ENCODE assay signal across 16 mouse cellular contexts in genomic region chr11:97466444-97467160, GRCm38 (mm10). TPM values are rescaled to one million over a fixed set of nuclear protein-coding genes. Genes with fewer than 3 reads are reported as not detected.
DNase-seq lines count a peak whose midpoint lies in the region; ATAC-seq and TF ChIP-seq lines count a peak whose summit lies in the region.
"Had no signal": no experiment of that assay in that cellular context is flagged by ENCODE, and none has a peak within 500 bp of the region (broad histone marks: within the 10 kb centered on the region; RNA-seq: fewer than 3 reads in every experiment).

No protein-coding gene starts in this region.

- TF ChIP-seq CTCF in hindbrain, postnatal 0 days (IDR thresholded peaks at IDR 0.05; ENCODE audit: low read depth), result no peak

- WGBS in hindbrain, postnatal 0 days, result 57% methylated on average over 10 of the region's 10 CpGs
- 79% methylated on average over 10 of the region's 10 CpGs for WGBS in hindbrain, embryonic 11.5 days
- 79% methylated on average over 10 of the region's 10 CpGs for WGBS in neural tube, embryonic 15.5 days

- peaks cover 34% of the 10 kb centered on the region; the same call in 1 of the 2 replicates for H3K36me3 ChIP-seq in hindbrain, postnatal 0 days (ENCODE audit: insufficient read depth, low read length)
- H3K36me3 ChIP-seq in hindbrain, embryonic 11.5 days (ENCODE audit: control insufficient read depth, insufficient read depth, low read length), result no peaks in the 10 kb centered on the region
- H3K36me3 ChIP-seq in neural tube, embryonic 15.5 days, result peaks cover 73% of the 10 kb centered on the region

- no peak overlapping the region for H3K9ac ChIP-seq in hindbrain, postnatal 0 days (replicated peaks; ENCODE audit: low read length)
- no peak overlapping the region for H3K9ac ChIP-seq in hindbrain, embryonic 11.5 days (ENCODE audit: low read depth, low read length)
- 0 out of 2 replicates have a peak overlapping the region, but pooled peaks have one; percentile 14 for H3K9ac ChIP-seq in neural tube, embryonic 15.5 days (replicated peaks)
- H3K9ac ChIP-seq: forebrain, postnatal 0 days; limb, embryonic 15.5 days; lung, embryonic 14.5 days had no signal

- no peak overlapping the region for H3K4me3 ChIP-seq in hindbrain, postnatal 0 days (ENCODE audit: low read length)
- no peak overlapping the region for H3K4me3 ChIP-seq in hindbrain, embryonic 11.5 days (ENCODE audit: low read depth, low read length)
- no peak overlapping the region for H3K4me3 ChIP-seq in neural tube, embryonic 15.5 days (replicated peaks)
- H3K4me3 ChIP-seq: limb, embryonic 15.5 days had no signal

- H3K4me2 ChIP-seq in hindbrain, postnatal 0 days (ENCODE audit: low read depth, low read length), result no peak overlapping the region
- no peak overlapping the region for H3K4me2 ChIP-seq in hindbrain, embryonic 11.5 days (replicated peaks; ENCODE audit: low read depth, low read length)
- H3K4me2 ChIP-seq in neural tube, embryonic 15.5 days, result no peak overlapping the region
- H3K4me2 ChIP-seq: limb, embryonic 15.5 days; lung, embryonic 14.5 days had no signal

- no peaks in the 10 kb centered on the region for H3K9me3 ChIP-seq in hindbrain, postnatal 0 days (ENCODE audit: low read length)
- H3K9me3 ChIP-seq in hindbrain, embryonic 11.5 days (ENCODE audit: control insufficient read depth, low read length), result no peaks in the 10 kb centered on the region
- no peaks in the 10 kb centered on the region for H3K9me3 ChIP-seq in neural tube, embryonic 15.5 days (replicated peaks)
- H3K9me3 ChIP-seq: limb, embryonic 15.5 days had no signal

- ATAC-seq in hindbrain, postnatal 0 days, result no peak
- no peak for ATAC-seq in hindbrain, embryonic 11.5 days (ENCODE audit: low FRiP score)
- no peak for ATAC-seq in neural tube, embryonic 15.5 days (ENCODE audit: low FRiP score)
- ATAC-seq: forebrain, postnatal 0 days had no signal

- no peak overlapping the region for H3K27ac ChIP-seq in hindbrain, postnatal 0 days
- no peak overlapping the region for H3K27ac ChIP-seq in hindbrain, embryonic 11.5 days (ENCODE audit: low read depth, low read length)
- no peak overlapping the region for H3K27ac ChIP-seq in neural tube, embryonic 15.5 days (replicated peaks)

- no peaks in the 10 kb centered on the region for H3K4me1 ChIP-seq in hindbrain, postnatal 0 days (ENCODE audit: insufficient read depth, low read length)
- no peaks in the 10 kb centered on the region for H3K4me1 ChIP-seq in hindbrain, embryonic 11.5 days (replicated peaks; ENCODE audit: control insufficient read depth, insufficient read depth, low read length)
- no peaks in the 10 kb centered on the region for H3K4me1 ChIP-seq in neural tube, embryonic 15.5 days

- no peaks in the 10 kb centered on the region for H3K27me3 ChIP-seq in hindbrain, postnatal 0 days (ENCODE audit: insufficient read depth, low read length)
- H3K27me3 ChIP-seq in hindbrain, embryonic 11.5 days (ENCODE audit: control insufficient read depth, insufficient read depth, low read length), result peaks cover 10% of the 10 kb centered on the region; the same call in 1 of the 2 replicates
- no peaks in the 10 kb centered on the region for H3K27me3 ChIP-seq in neural tube, embryonic 15.5 days (replicated peaks)
- H3K27me3 ChIP-seq: limb, embryonic 15.5 days had no signal

- peak; percentile 19 for DNase-seq in hindbrain, postnatal 0 days (ENCODE audit: low spot score)
- no peak for DNase-seq in hindbrain, embryonic 11.5 days (ENCODE audit: low spot score)
- no peak for DNase-seq in neural tube, embryonic 10.5 days (ENCODE audit: extremely low spot score, low spot score)
- peak; percentile 96 for DNase-seq in cerebellum, adult 9-11 months
- DNase-seq in spleen, adult 12 weeks (ENCODE audit: low spot score), result no peak
- DNase-seq in c-Kit-positive CD71-positive TER-119-positive erythroid progenitor cells, embryonic 14.5 days (ENCODE audit: low spot score), result no peak
- DNase-seq: forebrain, postnatal 0 days; kidney, postnatal 10 days; lung, embryonic 14.5 days; right cerebral cortex, postnatal 14 days; thymus, postnatal 14 days had no signal

RNA-seq across cellular contexts. Expression of gene 4933428G20Rik, which starts 33.5 kb away (rescaled TPM):
- total RNA-seq in hindbrain, postnatal 0 days (2014; rRNA removed), result 0.43 TPM in 1 of 2 replicates, not detected in the other
- 0.48 and 1.1 TPM in 2 replicates for polyA plus RNA-seq in hindbrain, postnatal 0 days (2015; fragmentation: Nextera tagmentation; extraction: Ambion mirVana)
- 0.20 TPM in 1 of 2 replicates, not detected in the other for polyA plus RNA-seq in hindbrain, embryonic 11.5 days (2014; fragmentation: Nextera tagmentation; extraction: Ambion mirVana)
- polyA plus RNA-seq in neural tube, embryonic 15.5 days (2015; fragmentation: Nextera tagmentation; extraction: Ambion mirVana), result 1.2 and 1.4 TPM in 2 replicates
- total RNA-seq: heart, adult 8-10 months; hematopoietic stem cell, adult 5-6 weeks; layer of hippocampus, postnatal 14 days had no signal

RNA-seq across cellular contexts. Expression of gene Arhgap23, which starts 51.3 kb away (rescaled TPM):
- total RNA-seq in hindbrain, postnatal 0 days (2014; rRNA removed), result 75.2 and 86.8 TPM in 2 replicates
- 7.3 and 7.7 TPM in 2 replicates for polyA plus RNA-seq in hindbrain, postnatal 0 days (2015; fragmentation: Nextera tagmentation; extraction: Ambion mirVana)
- polyA plus RNA-seq in hindbrain, embryonic 11.5 days (2014; fragmentation: Nextera tagmentation; extraction: Ambion mirVana), result 3.5 TPM in 2 replicates
- 8.0 and 9.2 TPM in 2 replicates for polyA plus RNA-seq in neural tube, embryonic 15.5 days (2015; fragmentation: Nextera tagmentation; extraction: Ambion mirVana)

Comparison
In these comparisons a context has a peak if more than half of its experiments do, and no peak if none do; other contexts are left out.
1. DNase-seq: peak in hindbrain, postnatal 0 days (single experiment) and cerebellum, adult 9-11 months (single experiment); none in hindbrain, embryonic 11.5 days (single experiment), neural tube, embryonic 10.5 days (single experiment), spleen, adult 12 weeks (single experiment) and c-Kit-positive CD71-positive TER-119-positive erythroid progenitor cells, embryonic 14.5 days (single experiment).